Mouse (Mus musculus) heart, adult 2 months (tissue): ENCODE measurements around the gene Lrrc25. TPM values are rescaled to one million over a fixed set of nuclear protein-coding genes. Genes with fewer than 3 reads are reported as not detected.
A peak's percentile ranks its signal among the peaks of the same experiment; 100 is the strongest.

Experiments
- DNase-seq, 2 experiments: peaks; one replicate each; pipeline ENCODE4 v3.0.0; 2021
- H3K27ac ChIP-seq: fragments of 200-600 bp; 2 replicates; pipeline ENCODE4 v1.8.1; 2022
- H3K27me3 ChIP-seq: fragments of 200-500 bp; 2 replicates; pipeline ENCODE4 v1.6.1; 2012; ENCODE audit warnings: mild to moderate bottlenecking, low read length, inconsistent platforms, mixed read lengths; ENCODE audit not compliant: control insufficient read depth, insufficient read depth
- H3K36me3 ChIP-seq: fragments of 200-500 bp; 2 replicates; pipeline ENCODE4 v1.6.1; 2012; ENCODE audit warnings: low read length, inconsistent platforms; ENCODE audit not compliant: control insufficient read depth, insufficient read depth
- H3K4me1 ChIP-seq: fragments of 200-500 bp; 2 replicates; pipeline ENCODE4 v1.6.1; 2011; ENCODE audit warnings: low read length; ENCODE audit not compliant: control insufficient read depth, insufficient read depth
- H3K4me3 ChIP-seq: fragments of 200-600 bp; 2 replicates; pipeline ENCODE4 v1.8.1; 2022
- H3K79me2 ChIP-seq: fragments of 200-500 bp; replicated peaks from 2 replicates; pipeline ENCODE4 v1.6.1; 2012; ENCODE audit warnings: mild to moderate bottlenecking, inconsistent platforms, low read length, moderate library complexity, mixed read lengths; ENCODE audit not compliant: control insufficient read depth, insufficient read depth
- H3K9ac ChIP-seq: fragments of 200-500 bp; 2 replicates; pipeline ENCODE4 v1.6.1; 2012; ENCODE audit warnings: low read depth, mild to moderate bottlenecking, control low read depth, inconsistent platforms, low read length, mixed read lengths
- CTCF ChIP-seq: fragments of 200-600 bp; IDR thresholded peaks from 2 replicates; pipeline ENCODE4 v1.8.1; 2022; ENCODE audit warnings: antibody characterized with exemption, mild to moderate bottlenecking, moderate library complexity
- EP300 ChIP-seq: fragments of 200-500 bp; IDR thresholded peaks from 2 replicates; pipeline ENCODE4 v1.6.1; 2011; ENCODE audit warnings: low read depth, low read length, control low read depth; ENCODE audit not compliant: insufficient read depth
- POLR2A ChIP-seq: fragments of 200-500 bp; IDR thresholded peaks from 2 replicates; pipeline ENCODE4 v1.6.1; 2011; ENCODE audit warnings: mild to moderate bottlenecking, low read depth, low read length, control low read depth; ENCODE audit not compliant: insufficient read depth
- WGBS: fragments of 180-500 bp; shearing (Covaris S2); methylation state at CpG from one replicate; pipeline ENCODE4 v1.1.7; 2018; 5-methylcytosine and 5-hydroxymethylcytosine counted together
- intact Hi-C: fragments of 180-260 bp; cut with DNase I; formaldehyde crosslinking; loops from one replicate; pipeline ENCODE4 v1.15.1; 2025
- polyA plus RNA-seq: library from polyadenylated mRNA; depleted of rRNA; stranded (reverse); fragments of >200 nt; gene quantifications from 2 replicates; pipeline ENCODE4 v1.2.3, GENCODE M21; 2012
- total RNA-seq, 2 experiments: library from RNA; stranded (reverse); gene quantifications; 2 replicates each; pipeline ENCODE4 v1.2.3; 2021

Lrrc25 gene
- total and polyA plus RNA-seq, 3 experiments, result 1.6 to 4.5 (median 1.8) TPM

- H3K27me3 ChIP-seq, result no peaks in the 10 kb centered on the region
- H3K36me3 ChIP-seq, result no peaks in the 10 kb centered on the region
- intact Hi-C loops, result no loop called here
- no peaks in the 10 kb centered on the region for H3K79me2 ChIP-seq
- H3K9ac ChIP-seq, result no peak overlapping the region
- H3K4me1 ChIP-seq, result peaks cover 28% of the 10 kb centered on the region
- no peak for DNase-seq
- TF ChIP-seq CTCF (peak; percentile 46), EP300 (no peak)
- H3K27ac ChIP-seq, result no peak overlapping the region
- 96% methylated on average over 2 of the region's 2 CpGs for WGBS
- no peak overlapping the region for H3K4me3 ChIP-seq
These were observed 28.1 kb downstream of the Lrrc25 start for GRCm38 (mm10) chr8:70644065-70644464.

GRCm38 (mm10) chr8:70645501-70646224 is 29.7 kb downstream of the Lrrc25 start:
- Histone ChIP-seq H3K27me3 (no peaks in the 10 kb centered on the region), H3K79me2 (no peaks in the 10 kb centered on the region), H3K27ac (peak overlapping the region; percentile 58), H3K9ac (no peak overlapping the region), H3K4me3 (no peak overlapping the region), H3K36me3 (peaks cover 5% of the 10 kb centered on the region), H3K4me1 (peaks cover 35% of the 10 kb centered on the region)
- TF ChIP-seq EP300, result peak; percentile 64; the same call in 1 of the 2 replicates
- TF ChIP-seq CTCF, result no peak
- 0 out of 2 replicates have a peak, but pooled peaks have one; percentile 24 for TF ChIP-seq POLR2A
- intact Hi-C loops, result no loop called here
- peak in 1 of 2 experiments; percentile 60 for DNase-seq
- WGBS, result 30% methylated on average over 17 of the region's 17 CpGs

DNA sequence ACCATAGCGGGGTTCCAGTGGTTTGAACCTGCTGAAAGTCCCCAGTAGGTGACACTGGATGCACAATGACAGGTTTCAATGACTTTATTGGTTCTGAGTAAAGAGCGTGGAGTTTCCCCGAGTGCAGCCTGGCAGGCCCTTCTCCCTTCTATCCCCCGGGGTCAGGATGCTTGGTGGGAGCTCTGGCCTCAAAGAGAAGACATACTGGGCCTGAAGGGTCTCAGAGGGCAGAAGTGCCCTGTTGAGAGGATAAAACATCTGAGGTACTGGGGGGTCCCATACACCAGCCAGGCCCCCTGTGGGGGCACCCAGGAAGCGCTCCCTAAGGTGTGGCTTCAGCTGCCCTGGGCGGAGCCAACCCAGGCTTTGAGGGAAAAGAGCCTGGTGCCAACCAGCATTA is 30.4 kb downstream of the Lrrc25 start:
- TF ChIP-seq POLR2A (no peak), CTCF (no peak), EP300 (no peak)
- 69% methylated on average over 6 of the region's 6 CpGs for WGBS
- H3K36me3 ChIP-seq, result peaks cover 5% of the 10 kb centered on the region

GRCm38 (mm10) chr8:70646775-70647174 is 30.8 kb downstream of the Lrrc25 start:
- Histone ChIP-seq H3K9ac (no peak overlapping the region), H3K27ac (peak overlapping the region; percentile 58), H3K79me2 (no peaks in the 10 kb centered on the region), H3K4me1 (peaks cover 35% of the 10 kb centered on the region), H3K36me3 (peaks cover 5% of the 10 kb centered on the region), H3K4me3 (no peak overlapping the region), H3K27me3 (no peaks in the 10 kb centered on the region)
- TF ChIP-seq POLR2A, result no peak
- no peak for DNase-seq
- intact Hi-C loops, result no loop called here

More for the DNA sequence above, 30.4 kb downstream of the Lrrc25 start:
- Histone ChIP-seq H3K27me3 (no peaks in the 10 kb centered on the region), H3K4me3 (no peak overlapping the region), H3K79me2 (no peaks in the 10 kb centered on the region), H3K9ac (no peak overlapping the region), H3K4me1 (peaks cover 35% of the 10 kb centered on the region), H3K27ac (peak overlapping the region; percentile 58)
- intact Hi-C loops, result no loop called here
- DNase-seq, result no peak

DNA sequence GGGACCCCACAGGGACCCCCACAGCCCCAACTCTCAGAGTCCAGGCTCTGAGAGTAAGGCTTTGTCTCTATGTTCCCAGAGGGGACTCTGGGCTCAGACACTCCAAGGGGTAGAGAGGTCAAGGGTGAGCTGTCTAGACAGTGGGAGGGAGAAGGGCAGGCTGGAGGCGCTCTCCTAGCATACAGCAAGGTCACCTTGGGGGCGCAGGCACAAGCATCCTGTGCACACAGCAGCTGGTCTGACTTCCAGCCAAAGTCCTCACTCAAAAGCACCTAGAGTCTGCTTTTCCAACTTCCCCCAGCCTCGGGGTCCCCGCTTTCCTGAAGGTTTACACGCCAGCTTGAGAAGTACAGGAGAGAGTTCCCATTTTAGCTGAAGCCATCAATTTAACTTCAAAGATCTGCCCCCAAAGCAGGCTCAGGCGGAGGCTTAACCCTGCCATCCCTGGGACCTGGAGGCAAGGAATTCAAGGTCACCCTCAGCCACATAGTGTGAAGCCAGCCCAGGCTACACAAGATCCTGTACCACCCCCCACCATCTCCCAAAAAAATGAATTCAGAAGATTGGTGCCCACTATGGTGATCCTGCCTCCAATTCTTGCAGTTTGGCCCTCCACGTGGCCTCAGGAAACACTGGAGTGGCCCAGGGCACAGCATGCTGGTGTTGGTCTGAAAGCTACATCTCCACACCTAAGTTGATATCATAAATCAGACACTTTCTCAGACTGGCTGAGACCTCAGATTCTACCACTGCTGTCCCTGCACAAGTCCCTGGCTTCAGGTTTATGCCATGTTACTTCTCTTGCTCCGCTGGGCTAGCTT is 31.6 kb downstream of the Lrrc25 start:
- Histone ChIP-seq H3K9ac (no peak overlapping the region), H3K27ac (peak overlapping the region; percentile 74), H3K36me3 (peaks cover 5% of the 10 kb centered on the region), H3K4me3 (no peak overlapping the region), H3K4me1 (peaks cover 35% of the 10 kb centered on the region), H3K27me3 (no peaks in the 10 kb centered on the region), H3K79me2 (no peaks in the 10 kb centered on the region)
- 48% methylated on average over 8 of the region's 8 CpGs for WGBS
- TF ChIP-seq POLR2A (no peak), EP300 (no peak), CTCF (no peak)
- peak; percentile 45 to 55 for DNase-seq
- intact Hi-C loops, result no loop called here

DNA sequence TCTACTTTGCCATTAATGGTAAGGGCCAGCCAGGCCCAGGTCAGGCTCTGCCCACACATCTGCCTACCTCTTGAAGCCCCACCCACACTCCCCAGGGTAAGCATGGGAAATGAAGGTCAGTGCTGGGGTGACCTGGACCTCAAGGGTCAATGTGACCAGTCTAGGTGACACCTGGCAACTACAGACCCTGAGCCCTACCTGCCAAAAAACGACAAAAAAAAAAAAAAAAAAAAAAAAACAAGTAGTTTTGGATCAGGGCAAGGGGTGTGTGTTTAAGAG is 32.1 kb downstream of the Lrrc25 start:
- H3K4me1 ChIP-seq, result peaks cover 35% of the 10 kb centered on the region
- 45% methylated on average over 1 of the region's 1 CpGs for WGBS
- H3K36me3 ChIP-seq, result peaks cover 5% of the 10 kb centered on the region
- H3K9ac ChIP-seq, result no peak overlapping the region
- intact Hi-C loops, result no loop called here
- H3K4me3 ChIP-seq, result no peak overlapping the region
- DNase-seq, result no peak
- no peaks in the 10 kb centered on the region for H3K79me2 ChIP-seq
- TF ChIP-seq CTCF (no peak), POLR2A (no peak), EP300 (no peak)
- H3K27ac ChIP-seq, result peak overlapping the region; percentile 74
- H3K27me3 ChIP-seq, result no peaks in the 10 kb centered on the region
